Mouse (Mus musculus): ENCODE data around the gene Zcchc14. TPM values are rescaled to one million over a fixed set of nuclear protein-coding genes. Genes with fewer than 3 reads are reported as not detected.

Zcchc14 gene
- polyA plus RNA-seq, 1 experiment: 0.19 TPM

GRCm38 (mm10) chr8:121550056-121550455 is 102.6 kb downstream of the Zcchc14 start:
- TF ChIP-seq GATA1 (IDR thresholded peaks at IDR 0.05; ENCODE audit: borderline replicate concordance, low read length): no peak
- TF ChIP-seq FLI1 (IDR thresholded peaks at IDR 0.05; ENCODE audit: low read length): no peak
- Histone ChIP-seq H3K36me3 (replicated peaks; ENCODE audit: low read length) (peaks cover 60% of the 10 kb centered on the region), H3K4me1 (peaks cover 15% of the 10 kb centered on the region; the same call in 1 of the 2 replicates), H3K4me3 (replicated peaks) (no peak overlapping the region), H3K27me3 (replicated peaks) (peaks cover 14% of the 10 kb centered on the region), H3K9me3 (no peaks in the 10 kb centered on the region)

Other genes with a start within 250 kb of the Zcchc14 start
- not detected in 2 replicates for gene 1700018B08Rik, start 108.6 kb downstream of the Zcchc14 start, polyA plus RNA-seq (2012; ENCODE audit: insufficient read depth, low replicate concordance)
- gene Fbxo31, start 74.1 kb downstream of the Zcchc14 start, polyA plus RNA-seq (2012; ENCODE audit: insufficient read depth, low replicate concordance): 19.2 and 31.2 TPM in 2 replicates
- 62.1 and 147 TPM in 2 replicates for gene Map1lc3b, start 62.5 kb downstream of the Zcchc14 start, polyA plus RNA-seq (2012; ENCODE audit: insufficient read depth, low replicate concordance)
- not detected in 2 replicates for gene Jph3, start 76.7 kb upstream of the Zcchc14 start, polyA plus RNA-seq (2012; ENCODE audit: insufficient read depth, low replicate concordance)
- gene Klhdc4, start 176.7 kb upstream of the Zcchc14 start, polyA plus RNA-seq (2012; ENCODE audit: insufficient read depth, low replicate concordance): 4.1 and 37.8 TPM in 2 replicates

Data from megakaryocyte, embryonic 14.5 days (primary cell).